Mouse (Mus musculus): Measurements from ENCODE around the gene Prl8a1. TPM values are rescaled to one million over a fixed set of nuclear protein-coding genes. Genes with fewer than 3 reads are reported as not detected.

The Prl8a1 gene
- not detected for polyA plus RNA-seq (2017; shearing (Covaris generic))

DNA sequence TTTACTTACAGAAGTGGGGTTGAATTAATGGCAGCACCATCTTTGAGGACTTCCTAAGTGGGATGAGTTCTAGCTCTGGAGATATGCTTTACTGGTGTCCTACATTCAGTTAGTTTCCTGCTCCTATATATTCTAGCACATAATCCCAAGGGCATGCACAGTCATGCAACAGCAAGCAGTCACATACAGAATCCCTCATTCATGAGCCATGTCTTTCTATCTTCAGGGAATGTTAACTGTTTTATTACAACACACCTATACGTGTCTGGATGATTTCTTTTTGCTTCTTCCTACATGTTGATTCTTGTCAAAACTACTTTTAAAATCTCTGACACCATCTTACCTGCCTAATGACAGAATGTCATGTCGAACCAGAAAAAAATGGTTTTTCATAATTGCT, at the start of gene Prl8a1:
TSS of gene Prl8a1 (minus strand) at position 101 of the 400 bp plus-strand sequence.

DNA sequence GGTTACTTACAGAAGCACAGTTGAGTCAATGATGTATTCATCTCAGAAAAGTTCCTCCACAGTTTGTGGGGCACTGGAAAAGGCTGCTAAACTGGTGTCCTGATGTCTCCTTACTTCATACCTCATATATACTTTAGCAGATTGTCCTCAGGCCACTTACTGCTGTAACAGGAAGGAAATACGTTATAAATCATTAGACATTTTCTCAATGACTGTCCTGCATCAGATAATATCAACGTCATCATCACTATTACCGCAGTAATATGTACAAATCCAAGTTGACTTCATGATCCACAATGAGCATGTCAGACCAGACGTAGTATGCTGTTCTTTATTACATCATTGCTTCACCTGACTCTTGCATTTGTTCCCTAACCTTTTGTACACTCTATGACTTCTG, 28.5 kb upstream of the Prl8a1 start, which contains the start of gene Prl7b1:
TSS of gene Prl7b1 (minus strand) at position 101 of the 400 bp plus-strand sequence.

DNA sequence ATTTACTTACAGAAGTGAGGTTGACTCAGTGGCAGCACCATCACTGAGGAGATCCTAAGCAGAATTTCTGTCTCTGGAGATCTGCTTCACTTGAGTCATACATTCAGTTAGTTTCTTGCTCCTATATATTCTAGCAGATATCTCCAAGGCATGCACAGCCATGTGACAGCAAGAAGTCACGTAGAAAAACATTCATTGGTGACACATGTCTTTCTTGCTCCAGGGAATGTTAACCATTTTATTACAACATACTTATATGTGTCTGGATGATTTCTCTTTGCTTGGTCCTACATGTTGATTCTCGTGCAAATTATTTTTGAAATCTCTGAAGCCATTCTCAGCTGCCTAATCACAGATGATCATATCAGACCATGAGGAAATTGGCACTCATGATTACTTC, 17.5 kb downstream of the Prl8a1 start, which contains the start of gene Prl8a9:
TSS of gene Prl8a9 (minus strand) at position 101 of the 400 bp plus-strand sequence.

Other genes starting within 250 kb of the Prl8a1 start
- gene Prl8a2, start 236.5 kb downstream of the Prl8a1 start, polyA plus RNA-seq (2017; shearing (Covaris generic)), result not detected
- not detected for gene Prl2b1, start 191.3 kb downstream of the Prl8a1 start, polyA plus RNA-seq (2017; shearing (Covaris generic))
- gene Prl8a6, start 143.5 kb downstream of the Prl8a1 start, polyA plus RNA-seq (2017; shearing (Covaris generic)), result not detected
- not detected for gene Prl8a8, start 69.0 kb downstream of the Prl8a1 start, polyA plus RNA-seq (2017; shearing (Covaris generic))
- not detected for gene Prl8a9, start 17.6 kb downstream of the Prl8a1 start, polyA plus RNA-seq (2017; shearing (Covaris generic))
- not detected for gene Prl7b1, start 28.4 kb upstream of the Prl8a1 start, polyA plus RNA-seq (2017; shearing (Covaris generic))
- not detected for gene Prl7a1, start 60.3 kb upstream of the Prl8a1 start, polyA plus RNA-seq (2017; shearing (Covaris generic))
- gene Prl7a2, start 85.9 kb upstream of the Prl8a1 start, polyA plus RNA-seq (2017; shearing (Covaris generic)), result not detected
- not detected for gene Prl7d1, start 134.6 kb upstream of the Prl8a1 start, polyA plus RNA-seq (2017; shearing (Covaris generic))
- gene Prl7c1, start 198.6 kb upstream of the Prl8a1 start, polyA plus RNA-seq (2017; shearing (Covaris generic)), result not detected
- gene Prl2a1, start 219.5 kb upstream of the Prl8a1 start, polyA plus RNA-seq (2017; shearing (Covaris generic)), result not detected

Measured in naive thymus-derived CD4-positive, alpha-beta T cell, adult 5 months (primary cell).